Mouse (Mus musculus) urinary bladder, postnatal 36 days (tissue): Measurements from ENCODE around the gene Ap3m1.
A peak's percentile ranks its signal among the peaks of the same experiment; 100 is the strongest.

Experiments used
- DNase-seq, 2 experiments: peaks; one replicate each; pipeline ENCODE4 v3.0.0; 2022; ENCODE audit warnings: low spot score in 2 of 2, mixed read lengths in 1 of 2

The Ap3m1 gene

DNA sequence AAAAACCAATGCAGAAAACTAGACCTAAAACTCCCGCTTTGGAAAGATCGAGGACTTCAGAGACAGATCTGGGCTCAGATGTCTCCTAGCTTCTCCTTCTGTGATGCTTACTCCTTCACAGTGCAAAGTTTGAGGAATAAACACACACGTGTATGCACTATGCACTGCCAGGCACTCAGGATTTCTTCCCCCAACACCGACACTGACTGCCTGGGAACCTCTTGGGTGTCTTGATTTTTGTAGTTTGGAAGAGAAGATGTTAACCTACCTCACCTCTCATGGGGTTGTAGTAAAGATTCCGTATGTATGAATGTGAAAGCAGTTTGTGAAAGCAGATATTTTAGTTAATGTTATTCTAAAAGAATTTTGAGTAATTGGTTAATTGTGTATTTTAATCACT is 34.4 kb downstream of the Ap3m1 start:
- DNase-seq = no peak

DNA sequence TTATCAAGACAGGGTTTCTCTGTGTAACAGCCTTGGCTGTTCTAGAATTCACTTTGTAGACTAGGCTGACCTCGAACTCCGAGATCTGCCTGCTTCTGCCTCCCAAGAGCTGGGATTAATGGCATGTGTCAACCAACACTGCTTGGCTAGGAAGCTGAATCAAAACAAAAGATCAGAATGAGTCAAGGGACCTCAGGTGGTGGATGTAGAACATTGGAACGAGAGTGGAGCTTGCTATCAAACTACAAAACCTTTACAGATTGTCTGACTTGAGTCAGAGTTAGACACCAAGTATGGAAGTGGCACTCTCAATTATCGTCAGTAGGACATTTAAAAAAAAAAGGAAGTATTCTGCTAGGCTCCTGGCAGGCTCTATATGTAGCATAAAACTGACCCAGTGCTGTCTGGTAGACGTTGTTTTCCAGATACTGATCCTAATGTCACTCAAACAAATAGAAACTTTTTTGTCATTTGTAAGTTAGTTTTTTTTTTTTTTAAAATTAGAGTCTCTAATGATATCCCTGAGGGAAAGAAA is 38.4 kb downstream of the Ap3m1 start:
- no peak for DNase-seq

DNA sequence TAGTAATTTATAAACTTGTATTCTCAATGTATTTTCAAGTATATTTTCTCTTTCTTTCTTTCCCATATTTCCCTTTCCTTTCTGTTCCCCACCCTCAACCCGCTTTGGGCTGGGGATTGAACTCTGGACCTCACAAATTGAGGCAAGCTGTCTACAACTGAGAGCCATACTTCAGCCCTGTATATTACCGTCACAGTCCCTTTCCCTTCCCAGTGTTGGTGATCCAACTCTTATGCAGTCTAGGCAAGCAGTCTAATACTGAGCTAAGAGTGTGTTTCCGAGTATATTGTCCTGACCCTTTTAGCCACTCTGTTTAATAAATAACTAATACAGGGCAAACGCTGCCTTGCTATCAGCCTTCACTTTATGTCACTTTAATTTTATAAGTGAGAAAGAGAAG is 52.7 kb downstream of the Ap3m1 start:
- DNase-seq = no peak

DNA sequence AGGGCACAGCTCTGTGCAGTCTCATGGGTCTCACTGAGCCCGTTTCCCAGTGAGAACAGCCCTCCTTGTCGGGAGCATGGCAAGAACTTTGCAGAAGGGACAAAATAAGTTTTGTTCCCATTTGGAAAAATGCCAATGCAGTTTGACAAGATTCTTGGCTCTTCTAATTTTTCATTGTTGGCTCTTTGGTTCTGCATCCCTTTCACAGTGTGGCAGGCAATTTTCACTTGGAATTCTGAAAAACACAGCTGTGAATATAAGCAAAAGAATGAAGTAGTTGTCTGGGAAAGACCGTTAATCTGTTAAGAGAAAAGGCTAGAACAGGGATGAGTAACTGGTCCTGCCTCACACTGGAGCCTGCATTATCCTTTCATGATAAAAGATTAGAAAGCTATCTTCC is 54.8 kb downstream of the Ap3m1 start:
- DNase-seq = no peak

DNA sequence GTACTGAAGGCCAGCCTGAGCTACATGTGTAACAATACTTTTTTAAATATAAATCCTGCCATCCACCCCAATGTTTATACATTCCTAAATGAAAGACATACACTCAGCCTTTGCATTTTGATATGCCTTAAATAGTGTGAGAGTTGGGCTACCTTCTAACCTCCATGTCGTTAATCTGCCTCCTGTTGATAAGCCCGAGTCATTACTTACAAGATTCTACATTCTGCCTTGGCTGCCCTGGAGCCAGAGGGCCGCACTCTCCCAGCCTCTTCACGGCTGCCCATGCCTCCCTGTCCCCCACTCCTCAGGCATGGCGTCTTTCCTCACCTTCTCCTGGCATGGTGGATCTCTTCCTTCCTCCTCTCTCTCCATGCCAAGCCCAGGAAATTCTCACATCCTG is 55.9 kb downstream of the Ap3m1 start:
- no peak for DNase-seq

DNA sequence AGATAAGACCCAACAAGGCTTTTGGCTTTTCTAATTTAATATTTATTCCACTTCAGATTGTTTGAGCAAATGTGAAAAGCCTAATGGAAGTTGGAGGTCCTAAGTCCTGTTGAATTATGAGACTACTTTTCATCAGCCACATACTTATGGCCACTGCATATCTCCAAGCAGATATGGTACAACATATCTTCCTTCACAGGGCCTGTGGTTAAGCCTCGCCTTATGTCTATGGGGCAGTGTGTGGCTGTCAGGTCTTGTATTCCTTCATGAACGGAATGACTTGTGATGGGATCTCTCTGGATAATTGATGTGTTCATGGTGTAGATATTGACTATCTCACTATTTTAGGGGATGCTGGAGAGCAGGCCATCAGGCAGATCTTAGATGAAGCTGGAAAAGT is 56.8 kb downstream of the Ap3m1 start:
- no peak for DNase-seq

DNA sequence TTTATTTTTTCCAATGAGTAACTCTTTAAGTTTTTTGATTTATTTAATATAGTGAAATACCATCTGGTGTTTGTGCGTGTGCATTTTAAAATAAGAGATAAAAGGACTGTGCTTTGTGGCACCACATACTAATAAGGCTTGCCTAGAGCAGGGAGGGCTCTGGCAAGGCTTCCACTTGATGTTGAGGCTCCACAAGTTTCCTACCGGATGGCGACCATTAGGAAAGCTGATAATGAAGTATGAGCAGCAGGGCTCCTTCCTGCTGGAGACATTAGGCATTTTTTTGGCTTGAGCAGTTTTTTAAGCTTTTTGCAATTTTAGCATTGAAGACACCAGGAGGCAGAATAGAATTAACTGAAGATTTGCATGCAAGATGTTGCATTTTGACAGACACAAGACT is 57.8 kb downstream of the Ap3m1 start:
- DNase-seq = no peak

DNA sequence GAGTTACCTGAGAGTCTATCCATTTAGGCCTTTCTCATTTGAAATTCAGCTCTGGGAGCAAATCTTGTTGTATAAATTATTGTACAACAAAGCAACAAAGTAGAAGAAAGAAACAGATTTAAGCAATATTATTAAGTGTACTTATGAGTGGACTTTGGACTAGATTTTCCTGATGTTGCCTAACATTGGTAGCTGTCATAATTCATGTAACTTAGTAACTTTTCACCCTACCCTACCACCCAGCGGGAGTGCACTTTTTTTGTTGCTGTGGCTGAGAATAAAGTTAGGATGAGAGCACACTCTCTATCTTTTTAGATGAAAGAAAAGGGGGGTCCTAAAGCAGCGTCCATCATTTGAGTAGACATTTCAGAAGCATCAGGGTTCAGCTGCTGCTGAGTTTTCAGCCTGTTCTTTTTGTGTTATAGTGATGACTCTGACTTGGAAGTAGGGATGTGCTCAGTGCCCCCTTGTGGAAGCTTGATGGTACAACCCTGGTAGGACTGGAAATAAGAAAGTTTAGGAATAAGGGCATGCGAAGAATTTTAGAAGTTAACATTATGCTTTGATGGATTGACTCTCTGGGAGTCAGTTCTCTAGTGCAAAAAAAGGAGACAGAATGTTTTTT is 59.1 kb downstream of the Ap3m1 start:
- DNase-seq = peak; percentile 16 to 32

DNA sequence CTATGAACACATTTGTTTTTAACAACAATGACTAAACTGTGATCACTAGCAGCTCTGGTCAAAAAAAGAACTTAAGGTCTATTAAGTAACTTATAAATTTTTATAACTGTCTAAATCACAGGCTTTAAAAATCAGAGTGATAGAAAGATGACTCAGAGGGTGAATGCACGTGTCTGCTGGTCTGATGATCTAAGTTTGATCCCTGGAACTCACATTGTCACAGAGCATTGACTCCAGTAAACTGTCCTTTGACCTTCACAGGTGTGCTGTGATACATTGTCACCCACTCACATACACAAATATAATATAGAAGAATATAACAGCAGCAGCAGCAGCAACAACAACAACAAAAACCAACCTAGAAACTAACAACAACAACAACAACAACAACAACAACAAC is 60.8 kb downstream of the Ap3m1 start:
- DNase-seq = no peak

DNA sequence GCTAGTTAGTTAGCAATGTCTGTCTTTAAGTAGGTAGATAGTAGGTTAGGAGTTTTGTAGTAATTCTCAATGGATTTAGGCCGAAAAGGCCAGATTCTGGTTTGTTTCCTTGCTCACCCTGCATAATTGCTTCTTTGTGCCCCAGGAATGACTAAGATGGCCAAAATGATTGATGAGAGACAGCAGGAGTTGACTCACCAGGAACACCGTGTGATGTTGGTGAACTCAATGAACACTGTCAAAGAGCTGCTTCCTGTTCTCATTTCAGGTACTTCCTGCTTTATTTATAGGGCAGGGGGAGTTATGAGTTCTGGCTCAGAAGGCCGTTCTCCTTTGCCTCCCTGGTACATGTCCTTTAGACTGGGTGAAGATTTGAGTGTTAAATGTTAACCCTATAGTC is 66.8 kb downstream of the Ap3m1 start:
- DNase-seq = no peak

DNA sequence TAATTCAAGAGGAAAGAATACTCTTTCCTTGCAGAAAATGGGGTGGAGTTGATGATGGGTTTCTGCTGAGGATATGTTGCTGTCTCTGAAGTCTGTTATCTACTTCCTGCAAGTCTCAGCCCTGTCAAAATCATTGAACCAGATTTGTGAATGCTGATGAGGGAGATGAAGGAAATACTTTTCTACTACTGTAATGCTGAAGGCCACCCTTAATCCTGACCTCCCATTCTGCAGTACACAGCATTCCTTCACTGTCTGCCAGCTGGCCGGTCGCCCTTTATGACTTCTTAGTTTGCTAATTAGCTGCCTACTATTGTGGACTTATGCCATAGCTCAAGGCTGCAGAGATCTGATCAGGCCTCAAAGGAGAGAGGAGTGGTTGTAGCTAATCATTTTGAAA is 68.5 kb downstream of the Ap3m1 start:
- peak; percentile 4 to 31 for DNase-seq
